Mouse (Mus musculus) CD4-positive naive resting alpha-beta T cell, adult 76 days (primary cell): ENCODE data around the gene Smc3. TPM values are rescaled to one million over a fixed set of nuclear protein-coding genes. Genes with fewer than 3 reads are reported as not detected.

Experiments
- total RNA-seq: library from RNA; stranded (reverse); gene quantifications from one replicate; pipeline ENCODE4 v1.2.4, GENCODE M21; 2023

The Smc3 gene
- 63.3 TPM for total RNA-seq

DNA sequence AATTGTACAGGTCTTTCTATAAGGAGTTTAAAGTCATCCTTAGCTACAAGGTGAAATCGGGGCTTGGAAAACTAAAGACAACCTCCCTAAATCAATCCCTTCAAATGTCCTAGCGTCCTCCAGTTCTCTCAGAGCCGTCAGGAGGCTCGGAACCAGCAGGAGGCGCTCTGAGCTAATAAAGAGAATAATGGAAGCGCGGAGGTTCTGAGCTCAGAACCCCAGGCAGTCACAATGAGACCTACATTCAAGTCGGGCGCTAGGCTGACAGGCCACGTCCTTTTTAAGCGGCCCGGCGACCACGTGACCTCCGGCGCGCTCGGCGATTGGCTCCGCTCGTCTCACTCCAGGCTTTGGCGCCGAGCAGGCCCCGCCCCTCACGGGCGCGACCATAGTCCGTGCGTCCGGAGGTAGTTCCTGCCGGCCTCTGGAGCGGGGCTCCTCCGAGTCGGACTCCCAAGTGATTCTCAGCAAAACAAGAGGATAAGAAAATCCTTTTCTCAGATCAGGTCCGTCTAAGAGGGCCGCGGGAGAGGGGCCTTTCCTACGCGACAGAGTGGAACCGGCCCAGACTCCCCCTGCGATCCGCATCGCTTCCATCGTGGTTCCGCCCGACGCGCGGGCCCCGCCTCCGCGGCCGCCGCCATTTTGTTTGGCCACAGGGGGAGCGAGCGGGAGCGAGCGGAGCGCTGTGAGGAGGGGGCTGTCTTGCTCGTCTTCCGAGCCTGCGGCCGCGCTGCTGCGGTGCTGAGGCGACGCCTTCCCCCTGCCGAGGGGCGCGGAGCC lies at the start of gene Smc3:
Gene Smc3 (plus strand): TSS at position 642 of the 783 bp plus-strand sequence.

DNA sequence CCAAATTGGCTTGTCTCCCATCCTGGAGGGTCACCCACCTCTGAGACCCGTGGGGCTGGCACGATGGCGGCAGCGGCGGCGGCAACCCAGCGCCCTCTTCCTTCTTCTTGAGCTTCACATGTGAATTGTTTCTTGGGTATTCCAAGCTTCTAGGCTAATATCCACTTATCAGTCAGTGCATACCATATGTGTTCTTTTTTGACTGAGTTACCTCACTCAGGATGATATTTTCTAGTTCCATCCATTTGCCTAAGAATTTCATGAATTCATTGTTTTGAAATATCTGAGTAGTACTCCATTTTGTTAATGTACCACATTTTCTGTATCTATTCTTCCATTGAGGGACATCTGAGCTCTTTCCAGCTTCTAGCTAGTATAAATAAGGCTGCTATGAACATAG lies 11.2 kb upstream of the Smc3 start, which contains the start of gene Nutf2-ps1:
Gene Nutf2-ps1 (minus strand): TSS at position 101 of the 400 bp plus-strand sequence.

DNA sequence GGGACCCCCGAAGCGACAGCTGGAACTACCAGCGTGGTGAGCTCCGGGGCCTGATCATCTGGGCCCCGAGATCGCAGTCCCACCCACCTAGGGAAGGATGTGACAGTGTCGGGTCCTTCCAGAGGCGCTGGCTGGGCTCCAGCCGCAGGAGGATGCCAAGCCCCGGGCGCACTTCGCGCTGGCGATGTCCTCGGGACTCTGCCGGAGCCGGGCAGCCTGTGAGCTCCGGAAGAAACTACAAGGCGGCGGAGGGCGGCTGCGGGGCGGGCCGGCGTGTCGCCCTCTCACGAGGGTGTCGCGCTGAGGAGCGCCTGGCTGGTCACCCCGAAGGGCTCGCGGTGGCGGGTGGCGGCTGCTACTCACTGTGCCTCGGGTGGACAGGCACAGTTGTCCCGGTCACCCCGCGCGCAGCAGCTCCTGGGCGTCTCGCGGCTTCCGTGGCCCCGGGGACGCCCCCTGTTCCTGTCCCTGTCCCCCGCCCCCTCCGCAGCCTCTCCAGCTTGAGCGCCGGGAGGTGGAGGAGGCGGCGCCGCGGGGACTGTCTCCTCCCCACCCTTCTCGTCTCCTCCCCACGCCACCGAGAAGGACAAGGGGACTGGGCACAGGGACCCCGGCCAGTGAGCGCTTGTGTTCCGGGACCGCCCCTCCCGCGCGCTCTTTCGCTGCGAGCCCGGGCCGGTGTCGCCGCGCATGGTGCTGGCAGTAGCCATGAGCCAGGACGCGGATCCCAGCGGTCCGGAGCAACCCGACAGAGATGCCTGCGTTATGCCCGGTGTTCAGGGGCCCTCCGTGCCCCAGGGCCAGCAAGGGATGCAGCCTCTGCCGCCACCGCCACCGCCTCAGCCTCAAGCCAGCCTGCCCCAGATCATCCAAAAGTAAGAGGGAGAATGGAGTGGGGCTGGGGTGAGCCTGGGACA lies 76.8 kb downstream of the Smc3 start, which contains the start of gene Rbm20:
Gene Rbm20 (plus strand): TSS at position 589 of the 917 bp plus-strand sequence.

Other genes with a start within 250 kb of the Smc3 start
- not detected for gene Gm10197, start 228.6 kb upstream of the Smc3 start, total RNA-seq
- gene Smndc1, start 209.8 kb upstream of the Smc3 start, total RNA-seq = 104 TPM
- 367 TPM for gene Dusp5, start 71.3 kb upstream of the Smc3 start, total RNA-seq
- gene Nutf2-ps1, start 11.3 kb upstream of the Smc3 start, total RNA-seq = 18.2 TPM
- 0.62 TPM for gene Rbm20, start 76.9 kb downstream of the Smc3 start, total RNA-seq